Mouse (Mus musculus): ENCODE data around the gene Hectd4. TPM values are rescaled to one million over a fixed set of nuclear protein-coding genes. Genes with fewer than 3 reads are reported as not detected.
A peak's percentile ranks its signal among the peaks of the same experiment; 100 is the strongest.

Hectd4 gene
- total and polyA plus RNA-seq, 2 experiments from 2014 or later: 2.0 to 19.5 TPM

DNA sequence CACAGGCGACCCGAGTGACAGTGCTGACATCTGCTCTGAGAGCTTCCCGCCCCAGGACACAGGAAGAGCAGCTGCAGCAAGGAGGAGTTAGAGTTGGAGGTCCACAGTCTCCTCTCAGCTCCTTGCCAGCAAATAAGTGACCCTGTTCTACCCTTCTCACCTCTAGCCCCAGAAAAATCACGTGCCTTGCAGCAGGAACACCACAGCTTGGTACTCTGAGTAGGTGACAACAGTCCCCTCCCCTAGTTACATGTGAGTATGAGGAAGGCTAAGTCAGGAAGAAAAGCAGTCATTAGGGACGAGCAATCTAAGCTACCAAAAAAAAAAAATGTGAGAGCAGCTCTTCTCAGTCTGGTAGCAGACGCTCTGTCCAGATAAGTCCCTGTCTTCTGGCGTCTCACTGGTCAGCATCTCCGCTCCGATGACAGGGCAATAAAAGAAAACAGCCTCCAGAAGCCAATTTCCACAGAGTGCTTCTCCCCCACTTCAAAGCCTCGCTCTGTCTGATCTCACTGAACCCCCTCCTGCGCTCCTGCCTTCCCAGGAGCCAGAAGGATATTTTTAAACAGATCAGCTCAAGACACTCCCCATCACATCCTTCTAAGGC, 35.0 kb upstream of the Hectd4 start:
- peak overlapping the region; percentile 74 for H3K27ac ChIP-seq (ENCODE audit: low read depth)
- H3K36me3 ChIP-seq (replicated peaks; ENCODE audit: control insufficient read depth, insufficient read depth, low read length): no peaks in the 10 kb centered on the region
- H3K4me1 ChIP-seq (ENCODE audit: control insufficient read depth, insufficient read depth): peaks cover 73% of the 10 kb centered on the region
- TF ChIP-seq CTCF (IDR thresholded peaks at IDR 0.05; ENCODE audit: low read depth): no peak
- no peak for TF ChIP-seq EP300 (IDR thresholded peaks at IDR 0.05; ENCODE audit: low read depth)
- no peaks in the 10 kb centered on the region for H3K9me3 ChIP-seq (replicated peaks; ENCODE audit: control insufficient read depth, low read length)
- peak overlapping the region; percentile 24; the same call in 1 of the 2 replicates for H3K9ac ChIP-seq (replicated peaks; ENCODE audit: low read depth, low read length)
- peak overlapping the region; percentile 43 for H3K4me2 ChIP-seq (ENCODE audit: low read depth, low read length)
- H3K4me3 ChIP-seq (ENCODE audit: low read depth, low read length): 0 out of 2 replicates have a peak overlapping the region, but pooled peaks have one; percentile 1
- H3K27me3 ChIP-seq (ENCODE audit: control insufficient read depth, insufficient read depth, low read length): no peaks in the 10 kb centered on the region
- ATAC-seq (ENCODE audit: insufficient read depth, low read depth) (peak; percentile 40), DNase-seq (ENCODE audit: low spot score) (peak; percentile 51)
- 7% methylated on average over 11 of the region's 11 CpGs for WGBS

- DNase-seq (ENCODE audit: low spot score) (peak; percentile 66), ATAC-seq (ENCODE audit: insufficient read depth, low read depth) (peak; percentile 47)
- WGBS: 36% methylated on average over 8 of the region's 8 CpGs
- Histone ChIP-seq H3K27me3 (ENCODE audit: control insufficient read depth, insufficient read depth, low read length) (no peaks in the 10 kb centered on the region), H3K9ac (replicated peaks; ENCODE audit: low read depth, low read length) (peak overlapping the region; percentile 34; the same call in 1 of the 2 replicates), H3K4me3 (ENCODE audit: low read depth, low read length) (no peak overlapping the region; the same call in 1 of the 2 replicates), H3K27ac (ENCODE audit: low read depth) (peak overlapping the region; percentile 83), H3K9me3 (replicated peaks; ENCODE audit: control insufficient read depth, low read length) (no peaks in the 10 kb centered on the region), H3K36me3 (replicated peaks; ENCODE audit: control insufficient read depth, insufficient read depth, low read length) (no peaks in the 10 kb centered on the region), H3K4me1 (ENCODE audit: control insufficient read depth, insufficient read depth) (peaks cover 59% of the 10 kb centered on the region), H3K4me2 (ENCODE audit: low read depth, low read length) (peak overlapping the region; percentile 47)
- TF ChIP-seq CTCF (IDR thresholded peaks at IDR 0.05; ENCODE audit: low read depth): peak; percentile 23; the same call in 1 of the 2 replicates
- TF ChIP-seq EP300 (IDR thresholded peaks at IDR 0.05; ENCODE audit: low read depth): peak; percentile 67; the same call in 1 of the 2 replicates
These were observed 32.4 kb upstream of the Hectd4 start for GRCm38 (mm10) chr5:121187580-121188001.

GRCm38 (mm10) chr5:121188265-121188664, 31.8 kb upstream of the Hectd4 start:
- Histone ChIP-seq H3K9me3 (replicated peaks; ENCODE audit: control insufficient read depth, low read length) (no peaks in the 10 kb centered on the region), H3K27ac (ENCODE audit: low read depth) (peak overlapping the region; percentile 83), H3K4me2 (ENCODE audit: low read depth, low read length) (peak overlapping the region; percentile 47), H3K4me3 (ENCODE audit: low read depth, low read length) (no peak overlapping the region; the same call in 1 of the 2 replicates), H3K9ac (replicated peaks; ENCODE audit: low read depth, low read length) (peak overlapping the region; percentile 34; the same call in 1 of the 2 replicates), H3K27me3 (ENCODE audit: control insufficient read depth, insufficient read depth, low read length) (no peaks in the 10 kb centered on the region), H3K36me3 (replicated peaks; ENCODE audit: control insufficient read depth, insufficient read depth, low read length) (no peaks in the 10 kb centered on the region), H3K4me1 (ENCODE audit: control insufficient read depth, insufficient read depth) (peaks cover 59% of the 10 kb centered on the region)
- DNase-seq (ENCODE audit: low spot score) (no peak), ATAC-seq (ENCODE audit: insufficient read depth, low read depth) (no peak)
- no peak for TF ChIP-seq EP300 (IDR thresholded peaks at IDR 0.05; ENCODE audit: low read depth)
- no peak for TF ChIP-seq CTCF (IDR thresholded peaks at IDR 0.05; ENCODE audit: low read depth)
- WGBS: 83% methylated on average over 9 of the region's 9 CpGs

DNA sequence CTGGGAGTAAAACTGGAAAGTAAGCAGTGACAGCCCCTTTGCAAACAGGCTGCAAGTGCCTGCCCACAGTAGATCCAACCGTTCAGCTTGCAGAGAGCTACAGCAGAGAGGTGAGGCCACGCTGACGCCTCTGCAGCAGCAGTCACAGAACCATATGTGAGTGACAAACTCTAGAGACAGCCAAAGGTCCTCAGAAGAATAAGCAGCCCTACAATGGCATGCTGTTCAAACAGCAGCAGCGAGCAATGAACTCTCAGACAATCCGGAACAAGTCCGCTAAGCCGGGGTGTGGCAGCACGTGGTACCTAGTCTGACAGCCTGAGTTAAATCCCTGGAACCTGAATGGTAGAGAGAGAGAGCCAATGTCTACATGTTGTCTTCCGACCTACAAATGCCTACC, 30.8 kb upstream of the Hectd4 start:
- H3K9me3 ChIP-seq (replicated peaks; ENCODE audit: control insufficient read depth, low read length): no peaks in the 10 kb centered on the region
- peak overlapping the region; percentile 47 for H3K4me2 ChIP-seq (ENCODE audit: low read depth, low read length)
- TF ChIP-seq CTCF (IDR thresholded peaks at IDR 0.05; ENCODE audit: low read depth): no peak
- TF ChIP-seq EP300 (IDR thresholded peaks at IDR 0.05; ENCODE audit: low read depth): no peak
- H3K27ac ChIP-seq (ENCODE audit: low read depth): peak overlapping the region; percentile 14; the same call in 1 of the 2 replicates
- H3K4me3 ChIP-seq (ENCODE audit: low read depth, low read length): no peak overlapping the region
- no peak overlapping the region for H3K9ac ChIP-seq (replicated peaks; ENCODE audit: low read depth, low read length)
- H3K4me1 ChIP-seq (ENCODE audit: control insufficient read depth, insufficient read depth): peaks cover 57% of the 10 kb centered on the region
- ATAC-seq (ENCODE audit: insufficient read depth, low read depth) (no peak), DNase-seq (ENCODE audit: low spot score) (no peak)
- WGBS: 60% methylated on average over 9 of the region's 9 CpGs
- H3K27me3 ChIP-seq (ENCODE audit: control insufficient read depth, insufficient read depth, low read length): no peaks in the 10 kb centered on the region
- H3K36me3 ChIP-seq (replicated peaks; ENCODE audit: control insufficient read depth, insufficient read depth, low read length): no peaks in the 10 kb centered on the region

- Histone ChIP-seq H3K4me2 (ENCODE audit: low read depth, low read length) (peak overlapping the region; percentile 73), H3K36me3 (replicated peaks; ENCODE audit: control insufficient read depth, insufficient read depth, low read length) (no peaks in the 10 kb centered on the region), H3K27ac (ENCODE audit: low read depth) (peak overlapping the region; percentile 95), H3K9ac (replicated peaks; ENCODE audit: low read depth, low read length) (peak overlapping the region; percentile 96), H3K4me1 (ENCODE audit: control insufficient read depth, insufficient read depth) (peaks cover 45% of the 10 kb centered on the region), H3K4me3 (ENCODE audit: low read depth, low read length) (peak overlapping the region; percentile 93), H3K9me3 (replicated peaks; ENCODE audit: control insufficient read depth, low read length) (no peaks in the 10 kb centered on the region), H3K27me3 (ENCODE audit: control insufficient read depth, insufficient read depth, low read length) (no peaks in the 10 kb centered on the region)
- no peak for DNase-seq (ENCODE audit: low spot score)
- ATAC-seq (ENCODE audit: insufficient read depth, low read depth): no peak
- TF ChIP-seq CTCF (IDR thresholded peaks at IDR 0.05; ENCODE audit: low read depth): no peak
- TF ChIP-seq EP300 (IDR thresholded peaks at IDR 0.05; ENCODE audit: low read depth): no peak
- whole genome bisulfite sequencing: 23% methylated on average over 21 of the region's 21 CpGs
These were observed 29.7 kb upstream of the Hectd4 start for GRCm38 (mm10) chr5:121190210-121190835.
